Mouse (Mus musculus) MEL-GATA-1-ER (cell line): ENCODE measurements around the gene Kcnj11.

ENCODE experiments used
- DNase-seq: peaks from one replicate; pipeline ENCODE4 v3.0.0-alpha.2; 2012; ENCODE audit warnings: low read depth; ENCODE audit errors: extremely low read depth

The Kcnj11 gene

GRCm38 (mm10) chr7:46100563-46100962, at the start of gene Kcnj11:
Gene Kcnj11, minus strand, starts transcription at chr7:46100764.
- DNase-seq, result peak; percentile 26

- peak; percentile 65 for DNase-seq
Observed at GRCm38 (mm10) chr7:46147417-46147816, 46.9 kb upstream of the Kcnj11 start.

GRCm38 (mm10) chr7:46146675-46147308, 46.2 kb upstream of the Kcnj11 start:
- DNase-seq, result no peak

- no peak for DNase-seq
Observed at GRCm38 (mm10) chr7:46144061-46144460, 43.5 kb upstream of the Kcnj11 start.

- no peak for DNase-seq
Observed at GRCm38 (mm10) chr7:46138329-46138930, 37.9 kb upstream of the Kcnj11 start.

- DNase-seq, result no peak
Observed at GRCm38 (mm10) chr7:46133858-46134257, 33.3 kb upstream of the Kcnj11 start.

- no peak for DNase-seq
Observed at GRCm38 (mm10) chr7:46132229-46132628, 31.7 kb upstream of the Kcnj11 start.

- DNase-seq, result no peak
Observed at GRCm38 (mm10) chr7:46131806-46132205, 31.2 kb upstream of the Kcnj11 start.

- DNase-seq, result no peak
Observed at GRCm38 (mm10) chr7:46131266-46131665, 30.7 kb upstream of the Kcnj11 start.

GRCm38 (mm10) chr7:46130723-46131122, 30.2 kb upstream of the Kcnj11 start:
- DNase-seq, result no peak

- DNase-seq, result no peak
Observed at GRCm38 (mm10) chr7:46129463-46130179, 29.1 kb upstream of the Kcnj11 start.

GRCm38 (mm10) chr7:46128196-46128595, 27.6 kb upstream of the Kcnj11 start:
- no peak for DNase-seq

- DNase-seq, result no peak
Observed at GRCm38 (mm10) chr7:46125340-46125739, 24.8 kb upstream of the Kcnj11 start.

- DNase-seq, result no peak
Observed at GRCm38 (mm10) chr7:46124460-46124859, 23.9 kb upstream of the Kcnj11 start.

- no peak for DNase-seq
Observed at GRCm38 (mm10) chr7:46122964-46123363, 22.4 kb upstream of the Kcnj11 start.

- DNase-seq, result no peak
Observed at GRCm38 (mm10) chr7:46117035-46117434, 16.5 kb upstream of the Kcnj11 start.

- no peak for DNase-seq
Observed at GRCm38 (mm10) chr7:46116118-46116581, 15.6 kb upstream of the Kcnj11 start.

- no peak for DNase-seq
Observed at GRCm38 (mm10) chr7:46113435-46113834, 12.9 kb upstream of the Kcnj11 start.

- no peak for DNase-seq
Observed at GRCm38 (mm10) chr7:46111938-46112337, 11.4 kb upstream of the Kcnj11 start.

- no peak for DNase-seq
Observed at GRCm38 (mm10) chr7:46111212-46111817, 10.8 kb upstream of the Kcnj11 start.

- no peak for DNase-seq
Observed at GRCm38 (mm10) chr7:46110079-46110478, 9.5 kb upstream of the Kcnj11 start.

GRCm38 (mm10) chr7:46105484-46105883, 4.9 kb upstream of the Kcnj11 start:
- DNase-seq, result no peak
